Mouse (Mus musculus) heart, embryonic 16.5 days (tissue): Measurements from ENCODE around the gene Reg4. TPM values are rescaled to one million over a fixed set of nuclear protein-coding genes. Genes with fewer than 3 reads are reported as not detected.

Experiments
- ATAC-seq: fragments of 200-750 bp; cut with Nextera tagmentation; replicated peaks from 2 replicates; pipeline ENCODE4 v1.8.0; 2017; ENCODE audit warnings: moderate number of reproducible peaks; ENCODE audit not compliant: insufficient read depth, low FRiP score; ENCODE audit errors: extremely low read depth
- H3K27ac ChIP-seq: fragments of 300-500 bp; sonication (generic); 2 replicates; pipeline ENCODE4 v1.5.1; 2014; ENCODE audit warnings: mild to moderate bottlenecking, low read length, control low read depth, moderate library complexity
- H3K27me3 ChIP-seq: fragments of 300-500 bp; sonication (generic); 2 replicates; pipeline ENCODE4 v1.6.1; 2014; ENCODE audit warnings: low read length, mixed read lengths; ENCODE audit not compliant: control insufficient read depth, insufficient read depth
- H3K36me3 ChIP-seq: fragments of 300-500 bp; sonication (generic); 2 replicates; pipeline ENCODE4 v1.6.1; 2014; ENCODE audit not compliant: control insufficient read depth, insufficient read depth
- H3K4me1 ChIP-seq: fragments of 300-500 bp; sonication (generic); 2 replicates; pipeline ENCODE4 v1.6.1; 2014; ENCODE audit warnings: low read length, mixed read lengths; ENCODE audit not compliant: control insufficient read depth, insufficient read depth
- H3K4me2 ChIP-seq: fragments of 300-500 bp; sonication (generic); 2 replicates; pipeline ENCODE4 v1.6.1; 2014; ENCODE audit warnings: low read depth, mild to moderate bottlenecking, control low read depth, low read length
- H3K4me3 ChIP-seq: fragments of 300-500 bp; sonication (generic); 2 replicates; pipeline ENCODE4 v1.5.1; 2014; ENCODE audit warnings: mild to moderate bottlenecking, control low read depth, low read length
- H3K9ac ChIP-seq: fragments of 300-500 bp; sonication (generic); 2 replicates; pipeline ENCODE4 v1.6.1; 2014; ENCODE audit warnings: low read length, control low read depth
- H3K9me3 ChIP-seq: fragments of 300-500 bp; sonication (generic); replicated peaks from 2 replicates; pipeline ENCODE4 v1.6.1; 2016; ENCODE audit warnings: low read length; ENCODE audit not compliant: control insufficient read depth
- WGBS: fragments of 180-500 bp; shearing (Covaris S2); extraction: QIAGEN DNeasy Blood & Tissue Kit; methylation state at CpG from one replicate; pipeline ENCODE4 v1.1.7; 2014; 5-methylcytosine and 5-hydroxymethylcytosine counted together
- polyA plus RNA-seq: library from polyadenylated mRNA; unstranded; fragments of >200 nt; fragmentation: Nextera tagmentation; extraction: Ambion mirVana; gene quantifications from 2 replicates; pipeline ENCODE4 v1.2.1, GENCODE M21; 2015

The Reg4 gene
- polyA plus RNA-seq, 1 experiment from 2014 or later = not detected

GRCm38 (mm10) chr3:98209161-98209560, 12.8 kb upstream of the Reg4 start:
- Histone ChIP-seq H3K36me3 (no peaks in the 10 kb centered on the region), H3K4me1 (no peaks in the 10 kb centered on the region), H3K4me2 (no peak overlapping the region), H3K9me3 (no peaks in the 10 kb centered on the region), H3K27ac (no peak overlapping the region), H3K27me3 (no peaks in the 10 kb centered on the region), H3K9ac (no peak overlapping the region), H3K4me3 (no peak overlapping the region)
- WGBS = 69% methylated on average over 4 of the region's 4 CpGs
- ATAC-seq = no peak

GRCm38 (mm10) chr3:98210860-98211259, 11.1 kb upstream of the Reg4 start:
- no peaks in the 10 kb centered on the region for H3K27me3 ChIP-seq
- no peaks in the 10 kb centered on the region for H3K36me3 ChIP-seq
- H3K4me1 ChIP-seq = no peaks in the 10 kb centered on the region
- 65% methylated on average over 10 of the region's 10 CpGs for WGBS
- no peaks in the 10 kb centered on the region for H3K9me3 ChIP-seq
- no peak for ATAC-seq
- no peak overlapping the region for H3K27ac ChIP-seq
- H3K9ac ChIP-seq = no peak overlapping the region
- H3K4me3 ChIP-seq = no peak overlapping the region
- no peak overlapping the region for H3K4me2 ChIP-seq

GRCm38 (mm10) chr3:98211301-98212081, 10.5 kb upstream of the Reg4 start:
- Histone ChIP-seq H3K27ac (no peak overlapping the region), H3K4me1 (no peaks in the 10 kb centered on the region), H3K9me3 (no peaks in the 10 kb centered on the region), H3K9ac (no peak overlapping the region), H3K27me3 (no peaks in the 10 kb centered on the region), H3K4me3 (no peak overlapping the region), H3K36me3 (no peaks in the 10 kb centered on the region), H3K4me2 (no peak overlapping the region)
- ATAC-seq = no peak
- WGBS = 70% methylated on average over 7 of the region's 7 CpGs

GRCm38 (mm10) chr3:98216296-98216695, 5.7 kb upstream of the Reg4 start:
- H3K36me3 ChIP-seq = no peaks in the 10 kb centered on the region
- H3K27me3 ChIP-seq = no peaks in the 10 kb centered on the region
- no peak overlapping the region for H3K4me2 ChIP-seq
- H3K4me1 ChIP-seq = no peaks in the 10 kb centered on the region
- 63% methylated on average over 3 of the region's 3 CpGs for WGBS
- H3K27ac ChIP-seq = no peak overlapping the region
- H3K9me3 ChIP-seq = peaks cover 3% of the 10 kb centered on the region; the same call in 1 of the 2 replicates
- no peak overlapping the region for H3K9ac ChIP-seq
- no peak for ATAC-seq
- H3K4me3 ChIP-seq = no peak overlapping the region

GRCm38 (mm10) chr3:98223263-98223662, 1.3 kb downstream of the Reg4 start:
- 73% methylated on average over 3 of the region's 3 CpGs for WGBS
- Histone ChIP-seq H3K9ac (no peak overlapping the region), H3K4me1 (peaks cover 15% of the 10 kb centered on the region), H3K27ac (no peak overlapping the region), H3K4me3 (no peak overlapping the region), H3K4me2 (no peak overlapping the region), H3K36me3 (no peaks in the 10 kb centered on the region), H3K9me3 (peaks cover 3% of the 10 kb centered on the region; the same call in 1 of the 2 replicates), H3K27me3 (no peaks in the 10 kb centered on the region)
- no peak for ATAC-seq

GRCm38 (mm10) chr3:98223783-98224580, 2.0 kb downstream of the Reg4 start:
- peak; percentile 68 for ATAC-seq
- 0 out of 2 replicates have a peak overlapping the region, but pooled peaks have one; percentile 22 for H3K9ac ChIP-seq
- H3K4me2 ChIP-seq = no peak overlapping the region
- H3K4me1 ChIP-seq = peaks cover 15% of the 10 kb centered on the region
- no peaks in the 10 kb centered on the region for H3K27me3 ChIP-seq
- H3K27ac ChIP-seq = peak overlapping the region; percentile 46; the same call in 1 of the 2 replicates
- 19% methylated on average over 9 of the region's 9 CpGs for WGBS
- H3K9me3 ChIP-seq = peaks cover 2% of the 10 kb centered on the region; the same call in 1 of the 2 replicates
- no peak overlapping the region for H3K4me3 ChIP-seq
- H3K36me3 ChIP-seq = no peaks in the 10 kb centered on the region

GRCm38 (mm10) chr3:98224975-98225374, 3.0 kb downstream of the Reg4 start:
- no peaks in the 10 kb centered on the region for H3K9me3 ChIP-seq
- ATAC-seq = no peak
- no peak overlapping the region for H3K4me2 ChIP-seq
- peak overlapping the region; percentile 30 for H3K27ac ChIP-seq
- H3K4me1 ChIP-seq = peaks cover 15% of the 10 kb centered on the region
- no peaks in the 10 kb centered on the region for H3K36me3 ChIP-seq
- H3K9ac ChIP-seq = no peak overlapping the region
- H3K27me3 ChIP-seq = no peaks in the 10 kb centered on the region
- no peak overlapping the region for H3K4me3 ChIP-seq
- 81% methylated on average over 7 of the region's 7 CpGs for WGBS

- Histone ChIP-seq H3K36me3 (no peaks in the 10 kb centered on the region), H3K4me1 (peaks cover 15% of the 10 kb centered on the region), H3K27ac (peak overlapping the region; percentile 30), H3K9me3 (no peaks in the 10 kb centered on the region), H3K9ac (no peak overlapping the region), H3K4me2 (no peak overlapping the region), H3K4me3 (no peak overlapping the region), H3K27me3 (no peaks in the 10 kb centered on the region)
- 27% methylated on average over 2 of the region's 2 CpGs for WGBS
- ATAC-seq = peak; percentile 75
These were observed 3.8 kb downstream of the Reg4 start for GRCm38 (mm10) chr3:98225746-98226145.
